Mouse (Mus musculus): ENCODE results near the gene Wdfy3.

DNA sequence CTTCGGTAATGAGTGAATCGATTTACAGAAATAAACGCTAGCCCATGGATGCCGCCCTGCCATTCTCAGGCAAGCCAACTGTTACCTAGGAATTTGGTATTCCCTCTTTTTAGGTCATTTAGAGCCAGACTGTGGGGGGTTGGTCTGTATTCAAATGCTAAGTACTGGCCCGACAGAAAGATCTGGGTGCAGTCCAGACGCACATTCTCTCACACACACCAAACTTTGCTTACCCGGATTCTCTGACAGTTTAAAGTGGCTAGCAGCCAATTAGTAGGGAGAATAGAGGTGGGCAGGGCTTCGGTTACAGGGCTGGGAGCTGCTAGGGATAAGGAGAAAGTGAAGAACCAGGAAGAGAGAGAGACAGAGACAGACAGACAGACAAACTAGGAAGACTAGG, 55.5 kb downstream of the Wdfy3 start:
- no peak for TF ChIP-seq CTCF (IDR thresholded peaks at IDR 0.05)
- no peak for TF ChIP-seq EP300 (IDR thresholded peaks at IDR 0.05)

All from lung, postnatal 0 days (tissue).